ENCODE assay signal across 16 mouse cellular contexts in genomic region chr7:75845936-75846335, GRCm38 (mm10). TPM values are rescaled to one million over a fixed set of nuclear protein-coding genes. Genes with fewer than 3 reads are reported as not detected.
A peak's percentile ranks its signal among the peaks of the same experiment; 100 is the strongest.
DNase-seq lines count a peak whose midpoint lies in the region; ATAC-seq and TF ChIP-seq lines count a peak whose summit lies in the region.
"Had no signal": no experiment of that assay in that cellular context is flagged by ENCODE, and none has a peak within 500 bp of the region (broad histone marks: within the 10 kb centered on the region; RNA-seq: fewer than 3 reads in every experiment).

No protein-coding gene starts in this region.

- no peaks in the 10 kb centered on the region for H3K36me3 ChIP-seq in forebrain, embryonic 14.5 days (ENCODE audit: control insufficient read depth, insufficient read depth, low read length)
- no peaks in the 10 kb centered on the region for H3K36me3 ChIP-seq in forebrain, embryonic 11.5 days (ENCODE audit: control insufficient read depth, insufficient read depth, low read length)
- H3K36me3 ChIP-seq in forebrain, embryonic 16.5 days (ENCODE audit: control insufficient read depth, insufficient read depth): no peaks in the 10 kb centered on the region
- no peaks in the 10 kb centered on the region for H3K36me3 ChIP-seq in forebrain, embryonic 13.5 days (ENCODE audit: poor library complexity, severe bottlenecking)
- H3K36me3 ChIP-seq in limb, embryonic 14.5 days (ENCODE audit: control insufficient read depth, insufficient read depth, low read length): no peaks in the 10 kb centered on the region
- H3K36me3 ChIP-seq in limb, embryonic 10.5 days: peaks cover under 1% of the 10 kb centered on the region; the same call in 1 of the 2 replicates
- H3K36me3 ChIP-seq: embryonic facial prominence, embryonic 13.5 days had no signal

- H3K9me3 ChIP-seq in forebrain, embryonic 14.5 days (replicated peaks; ENCODE audit: control insufficient read depth, low read length): no peaks in the 10 kb centered on the region
- no peaks in the 10 kb centered on the region for H3K9me3 ChIP-seq in forebrain, embryonic 11.5 days (ENCODE audit: control insufficient read depth, low read length)
- H3K9me3 ChIP-seq in forebrain, embryonic 16.5 days (ENCODE audit: control insufficient read depth, low read length): no peaks in the 10 kb centered on the region
- no peaks in the 10 kb centered on the region for H3K9me3 ChIP-seq in forebrain, embryonic 13.5 days (replicated peaks)
- no peaks in the 10 kb centered on the region for H3K9me3 ChIP-seq in limb, embryonic 14.5 days (ENCODE audit: control insufficient read depth, low read length)
- no peaks in the 10 kb centered on the region for H3K9me3 ChIP-seq in limb, embryonic 10.5 days (replicated peaks)
- H3K9me3 ChIP-seq: embryonic facial prominence, embryonic 13.5 days had no signal

- whole genome bisulfite sequencing in forebrain, embryonic 14.5 days: 81% methylated on average over 1 of the region's 1 CpGs
- 96% methylated on average over 1 of the region's 1 CpGs for WGBS in forebrain, embryonic 11.5 days
- 79% methylated on average over 1 of the region's 1 CpGs for whole genome bisulfite sequencing in forebrain, embryonic 16.5 days
- WGBS in forebrain, embryonic 13.5 days: 86% methylated on average over 1 of the region's 1 CpGs
- WGBS in limb, embryonic 14.5 days: 83% methylated on average over 1 of the region's 1 CpGs
- whole genome bisulfite sequencing in limb, embryonic 10.5 days: 93% methylated on average over 1 of the region's 1 CpGs

- H3K4me3 ChIP-seq in forebrain, embryonic 14.5 days (ENCODE audit: low read depth, low read length): no peak overlapping the region
- no peak overlapping the region for H3K4me3 ChIP-seq in forebrain, embryonic 11.5 days (ENCODE audit: low read depth, low read length)
- H3K4me3 ChIP-seq in forebrain, embryonic 16.5 days (replicated peaks; ENCODE audit: low read length): no peak overlapping the region
- H3K4me3 ChIP-seq in forebrain, embryonic 13.5 days: no peak overlapping the region
- H3K4me3 ChIP-seq in limb, embryonic 14.5 days (replicated peaks; ENCODE audit: low read length): no peak overlapping the region
- no peak overlapping the region for H3K4me3 ChIP-seq in limb, embryonic 10.5 days
- H3K4me3 ChIP-seq: embryonic facial prominence, embryonic 13.5 days had no signal

- H3K9ac ChIP-seq in forebrain, embryonic 14.5 days (ENCODE audit: low read length): no peak overlapping the region
- H3K9ac ChIP-seq in forebrain, embryonic 11.5 days (ENCODE audit: low read length): no peak overlapping the region
- no peak overlapping the region for H3K9ac ChIP-seq in forebrain, embryonic 16.5 days (replicated peaks; ENCODE audit: low read depth, low read length)
- no peak overlapping the region for H3K9ac ChIP-seq in forebrain, embryonic 13.5 days
- no peak overlapping the region for H3K9ac ChIP-seq in limb, embryonic 14.5 days (ENCODE audit: low read depth, low read length, severe bottlenecking)
- H3K9ac ChIP-seq: embryonic facial prominence, embryonic 13.5 days had no signal

- peaks cover 13% of the 10 kb centered on the region for H3K4me1 ChIP-seq in forebrain, embryonic 14.5 days (ENCODE audit: control insufficient read depth, insufficient read depth, low read length)
- H3K4me1 ChIP-seq in forebrain, embryonic 11.5 days (replicated peaks; ENCODE audit: control insufficient read depth, insufficient read depth, low read length): peaks cover 7% of the 10 kb centered on the region
- peaks cover 18% of the 10 kb centered on the region for H3K4me1 ChIP-seq in forebrain, embryonic 16.5 days (replicated peaks; ENCODE audit: control insufficient read depth, insufficient read depth, low read length)
- H3K4me1 ChIP-seq in forebrain, embryonic 13.5 days: peaks cover 18% of the 10 kb centered on the region
- H3K4me1 ChIP-seq in limb, embryonic 14.5 days (ENCODE audit: control insufficient read depth, insufficient read depth, low read length): peaks cover 12% of the 10 kb centered on the region
- peaks cover 16% of the 10 kb centered on the region for H3K4me1 ChIP-seq in limb, embryonic 10.5 days

- no peak for ATAC-seq in forebrain, embryonic 14.5 days
- no peak for ATAC-seq in forebrain, embryonic 11.5 days (replicated peaks; ENCODE audit: low FRiP score)
- ATAC-seq in forebrain, embryonic 16.5 days: no peak
- no peak for ATAC-seq in forebrain, embryonic 13.5 days
- ATAC-seq in limb, embryonic 14.5 days (ENCODE audit: low FRiP score, low read depth): no peak

- peak overlapping the region; percentile 39; the same call in 1 of the 2 replicates for H3K27ac ChIP-seq in forebrain, embryonic 14.5 days (ENCODE audit: low read depth, low read length)
- no peak overlapping the region for H3K27ac ChIP-seq in forebrain, embryonic 11.5 days (ENCODE audit: low read depth, low read length)
- peak overlapping the region; percentile 76; the same call in 1 of the 2 replicates for H3K27ac ChIP-seq in forebrain, embryonic 16.5 days (ENCODE audit: low read length)
- no peak overlapping the region for H3K27ac ChIP-seq in forebrain, embryonic 13.5 days
- H3K27ac ChIP-seq in limb, embryonic 14.5 days (replicated peaks; ENCODE audit: low read depth, low read length): no peak overlapping the region
- no peak overlapping the region for H3K27ac ChIP-seq in limb, embryonic 10.5 days
- H3K27ac ChIP-seq: embryonic facial prominence, embryonic 13.5 days had no signal

- H3K27me3 ChIP-seq in forebrain, embryonic 14.5 days (replicated peaks; ENCODE audit: control insufficient read depth, insufficient read depth, low read length): no peaks in the 10 kb centered on the region
- H3K27me3 ChIP-seq in forebrain, embryonic 11.5 days (ENCODE audit: control insufficient read depth, insufficient read depth, low read length): no peaks in the 10 kb centered on the region
- no peaks in the 10 kb centered on the region for H3K27me3 ChIP-seq in forebrain, embryonic 16.5 days (replicated peaks; ENCODE audit: control insufficient read depth, insufficient read depth, low read length)
- H3K27me3 ChIP-seq in forebrain, embryonic 13.5 days: no peaks in the 10 kb centered on the region
- H3K27me3 ChIP-seq in limb, embryonic 14.5 days (ENCODE audit: control insufficient read depth, insufficient read depth, low read length): no peaks in the 10 kb centered on the region
- H3K27me3 ChIP-seq in limb, embryonic 10.5 days (ENCODE audit: low read depth, poor library complexity, severe bottlenecking): no peaks in the 10 kb centered on the region
- H3K27me3 ChIP-seq: embryonic facial prominence, embryonic 13.5 days had no signal

- TF ChIP-seq POLR2A in limb, embryonic 14.5 days (IDR thresholded peaks at IDR 0.05; ENCODE audit: borderline replicate concordance, extremely low read depth, insufficient read depth, insufficient read length): no peak

- no peak overlapping the region for H3K4me2 ChIP-seq in forebrain, embryonic 14.5 days (ENCODE audit: low read length)
- no peak overlapping the region for H3K4me2 ChIP-seq in forebrain, embryonic 11.5 days (ENCODE audit: low read depth, low read length, severe bottlenecking)
- H3K4me2 ChIP-seq in forebrain, embryonic 16.5 days (ENCODE audit: low read length): no peak overlapping the region
- no peak overlapping the region for H3K4me2 ChIP-seq in forebrain, embryonic 13.5 days
- no peak overlapping the region for H3K4me2 ChIP-seq in limb, embryonic 14.5 days (replicated peaks; ENCODE audit: low read depth, low read length, severe bottlenecking)
- H3K4me2 ChIP-seq: embryonic facial prominence, embryonic 13.5 days had no signal

- DNase-seq in forebrain, embryonic 14.5 days (ENCODE audit: low spot score): peak; percentile 72
- no peak for DNase-seq in forebrain, embryonic 11.5 days (ENCODE audit: low spot score)
- DNase-seq in limb, embryonic 14.5 days (ENCODE audit: low spot score): peak; percentile 21
- no peak for DNase-seq in limb, embryonic 10.5 days (ENCODE audit: low spot score)
- no peak for DNase-seq in spleen, postnatal 14 days (ENCODE audit: low spot score in 2 of 2)
- DNase-seq: adrenal gland, adult 2 months; adrenal gland, postnatal 10 days; adrenal gland, postnatal 25 days; cerebellum, adult 11-12 months; cerebellum, adult 2 months; cerebellum, adult 9-10 months; cerebellum, postnatal 10 days; cerebellum, postnatal 25 days had no signal

RNA-seq across cellular contexts. Expression of gene Klhl25, which starts 2.2 kb away (rescaled TPM):
- 36.9 and 40.9 TPM in 2 replicates for polyA plus RNA-seq in forebrain, embryonic 14.5 days (2014; fragmentation: Nextera tagmentation; extraction: Ambion mirVana)
- 22.5 and 25.8 TPM in 2 replicates for polyA plus RNA-seq in forebrain, embryonic 11.5 days (2014; fragmentation: Nextera tagmentation; extraction: Ambion mirVana)
- 43.7 and 52.9 TPM in 2 replicates for polyA plus RNA-seq in forebrain, embryonic 16.5 days (2015; fragmentation: Nextera tagmentation; extraction: Ambion mirVana)
- polyA plus RNA-seq in forebrain, embryonic 13.5 days (2015; fragmentation: Nextera tagmentation; extraction: Ambion mirVana): 31.2 and 31.5 TPM in 2 replicates
- 17.2 and 20.8 TPM in 2 replicates for polyA plus RNA-seq in limb, embryonic 14.5 days (2012; rRNA removed)
- polyA plus RNA-seq in limb, embryonic 14.5 days (2014; fragmentation: Nextera tagmentation; extraction: Ambion mirVana): 17.9 and 19.4 TPM in 2 replicates
- 23.5 and 26.5 TPM in 2 replicates for polyA plus RNA-seq in limb, embryonic 10.5 days (2016; fragmentation: Nextera tagmentation; extraction: Ambion mirVana)

Comparison
In these comparisons a context has a peak if more than half of its experiments do, and no peak if none do; other contexts are left out.
1. DNase-seq: peak in forebrain, embryonic 14.5 days (single experiment) and limb, embryonic 14.5 days (single experiment); none in forebrain, embryonic 11.5 days (single experiment), limb, embryonic 10.5 days (single experiment) and spleen, postnatal 14 days (0 of 2).
2. H3K27ac ChIP-seq: peak in forebrain, embryonic 14.5 days (single experiment) and forebrain, embryonic 16.5 days (single experiment); none in forebrain, embryonic 11.5 days (single experiment), forebrain, embryonic 13.5 days (single experiment), limb, embryonic 14.5 days (single experiment) and limb, embryonic 10.5 days (single experiment).